Mouse (Mus musculus) stomach, postnatal 0 days (tissue): ENCODE measurements around the gene Uroc1. TPM values are rescaled to one million over a fixed set of nuclear protein-coding genes. Genes with fewer than 3 reads are reported as not detected.

Experiments used
- ATAC-seq: fragments of 200-750 bp; cut with Nextera tagmentation; 2 replicates; pipeline ENCODE4 v1.8.0; 2017; ENCODE audit not compliant: low FRiP score, low TSS enrichment
- DNase-seq: peaks from one replicate; pipeline ENCODE4 v3.0.0-alpha.2; 2016; ENCODE audit warnings: low spot score
- H3K27ac ChIP-seq: fragments of 300-500 bp; sonication (generic); replicated peaks from 2 replicates; pipeline ENCODE4 v1.5.1; 2014; ENCODE audit warnings: mild to moderate bottlenecking, control low read depth
- H3K27me3 ChIP-seq: fragments of 300-500 bp; sonication (generic); 2 replicates; pipeline ENCODE4 v1.6.1; 2014; ENCODE audit warnings: low read length; ENCODE audit not compliant: control insufficient read depth, insufficient read depth
- H3K36me3 ChIP-seq: fragments of 300-500 bp; sonication (generic); 2 replicates; pipeline ENCODE4 v1.6.1; 2014; ENCODE audit warnings: low read length, mixed read lengths; ENCODE audit not compliant: control insufficient read depth, insufficient read depth
- H3K4me1 ChIP-seq: fragments of 300-500 bp; sonication (generic); replicated peaks from 2 replicates; pipeline ENCODE4 v1.6.1; 2014; ENCODE audit warnings: antibody characterized with exemption; ENCODE audit not compliant: control insufficient read depth, insufficient read depth
- H3K4me2 ChIP-seq: fragments of 300-500 bp; sonication (generic); replicated peaks from 2 replicates; pipeline ENCODE4 v1.6.1; 2014; ENCODE audit warnings: low read depth, mild to moderate bottlenecking, control low read depth, moderate library complexity
- H3K4me3 ChIP-seq: fragments of 300-500 bp; sonication (generic); 2 replicates; pipeline ENCODE4 v1.5.1; 2014; ENCODE audit warnings: low read depth, low read length, control low read depth
- H3K9ac ChIP-seq: fragments of 300-500 bp; sonication (generic); 2 replicates; pipeline ENCODE4 v1.6.1; 2014; ENCODE audit warnings: mild to moderate bottlenecking, low read length, control low read depth, mixed read lengths
- H3K9me3 ChIP-seq: fragments of 300-500 bp; sonication (generic); 2 replicates; pipeline ENCODE4 v1.6.1; 2016; ENCODE audit warnings: low read length; ENCODE audit not compliant: control insufficient read depth
- CTCF ChIP-seq: IDR thresholded peaks from 2 replicates; pipeline ENCODE4 v1.5.1; 2016; ENCODE audit warnings: antibody characterized with exemption, low read depth, mild to moderate bottlenecking, moderate library complexity
- EP300 ChIP-seq: optimal IDR thresholded peaks from 2 replicates; pipeline ENCODE3; 2016; ENCODE audit warnings: antibody characterized with exemption
- WGBS: fragments of 180-500 bp; shearing (Covaris S2); extraction: QIAGEN DNeasy Blood & Tissue Kit; methylation state at CpG from one replicate; pipeline ENCODE4 v1.1.7; 2014; 5-methylcytosine and 5-hydroxymethylcytosine counted together
- polyA plus RNA-seq: library from polyadenylated mRNA; unstranded; fragments of >200 nt; fragmentation: Nextera tagmentation; extraction: Ambion mirVana; gene quantifications from 2 replicates; pipeline ENCODE4 v1.2.1, GENCODE M21; 2015

The Uroc1 gene
- polyA plus RNA-seq, 1 experiment from 2014 or later, result 0.16 TPM

DNA sequence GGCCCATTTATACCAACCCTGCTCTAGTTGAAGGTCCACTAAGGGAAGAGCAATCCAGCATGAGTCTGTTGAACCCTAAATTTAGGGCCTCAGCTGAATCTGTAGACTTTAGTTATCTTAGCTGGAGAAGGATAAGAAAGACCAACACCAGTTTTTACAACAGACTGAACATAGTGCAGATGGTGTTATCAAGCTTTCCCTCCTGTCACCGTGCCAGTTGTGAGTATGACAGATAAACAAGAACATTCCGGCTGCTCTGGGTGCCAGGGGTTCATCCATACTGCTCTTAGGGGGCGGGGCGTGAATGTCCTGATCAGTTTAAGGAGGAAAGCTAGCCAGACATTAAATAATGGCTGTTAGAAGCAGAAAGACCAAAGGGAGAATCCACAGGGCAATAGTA lies 41.6 kb downstream of the Uroc1 start:
- DNase-seq (no peak), ATAC-seq (no peak)
- H3K36me3 ChIP-seq, result peaks cover 32% of the 10 kb centered on the region
- 0 out of 2 replicates have a peak, but pooled peaks cover 3% of the 10 kb centered on the region for H3K4me1 ChIP-seq
- no peak overlapping the region for H3K9ac ChIP-seq
- no peak for TF ChIP-seq EP300
- no peak for TF ChIP-seq CTCF
- 77% methylated on average over 4 of the region's 4 CpGs for WGBS
- no peak overlapping the region for H3K4me3 ChIP-seq
- no peak overlapping the region for H3K27ac ChIP-seq
- H3K27me3 ChIP-seq, result no peaks in the 10 kb centered on the region
- H3K9me3 ChIP-seq, result no peaks in the 10 kb centered on the region
- no peak overlapping the region for H3K4me2 ChIP-seq

DNA sequence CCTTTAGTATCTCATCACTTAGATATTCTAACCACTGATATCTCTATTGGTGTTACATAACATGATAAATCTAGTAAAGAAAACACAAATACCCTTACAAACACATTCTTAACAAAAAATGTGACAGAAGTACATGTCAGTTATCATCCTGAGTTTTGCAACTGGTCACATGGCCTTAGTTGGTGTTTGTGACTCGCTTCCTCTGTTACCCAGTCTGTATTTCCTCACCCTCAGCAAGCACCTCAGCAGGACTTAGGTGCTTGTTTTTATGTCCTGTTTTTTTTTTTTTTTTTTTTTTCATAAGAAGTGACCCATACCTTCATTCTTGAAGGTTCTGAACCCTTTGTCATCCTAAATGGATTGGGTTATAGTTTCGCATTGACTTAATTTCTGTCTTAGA lies 44.6 kb downstream of the Uroc1 start:
- TF ChIP-seq CTCF, result no peak
- no peak for TF ChIP-seq EP300
- 95% methylated on average over 2 of the region's 2 CpGs for WGBS
- no peak overlapping the region for H3K4me3 ChIP-seq
- H3K27me3 ChIP-seq, result no peaks in the 10 kb centered on the region
- no peak overlapping the region for H3K4me2 ChIP-seq
- H3K36me3 ChIP-seq, result peaks cover 42% of the 10 kb centered on the region
- no peak overlapping the region for H3K27ac ChIP-seq
- no peaks in the 10 kb centered on the region for H3K4me1 ChIP-seq
- H3K9ac ChIP-seq, result no peak overlapping the region
- ATAC-seq (no peak), DNase-seq (no peak)
- no peaks in the 10 kb centered on the region for H3K9me3 ChIP-seq

DNA sequence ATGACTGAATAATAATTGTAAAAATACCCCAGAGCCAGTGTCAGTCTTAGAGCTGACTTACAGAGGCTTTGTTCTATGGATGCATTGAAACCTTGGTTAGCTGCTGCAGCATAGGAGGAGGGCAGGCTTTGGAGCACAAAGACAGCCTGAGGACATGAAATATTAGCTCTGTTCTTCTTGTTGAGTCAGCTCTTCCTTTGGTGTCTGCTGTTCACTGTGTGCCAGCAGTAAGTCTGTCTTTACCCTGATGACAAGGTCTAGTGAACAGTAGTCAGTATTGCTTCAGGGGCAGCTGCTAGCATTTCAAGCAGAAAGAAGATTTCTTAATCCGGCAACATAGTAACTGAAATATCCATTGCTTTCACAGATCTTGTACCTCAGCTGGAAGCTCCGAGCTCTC lies 48.4 kb downstream of the Uroc1 start:
- H3K9me3 ChIP-seq, result no peaks in the 10 kb centered on the region
- H3K4me2 ChIP-seq, result no peak overlapping the region
- DNase-seq (no peak), ATAC-seq (no peak)
- no peaks in the 10 kb centered on the region for H3K27me3 ChIP-seq
- H3K4me1 ChIP-seq, result no peaks in the 10 kb centered on the region
- no peak overlapping the region for H3K4me3 ChIP-seq
- peaks cover 33% of the 10 kb centered on the region for H3K36me3 ChIP-seq
- H3K27ac ChIP-seq, result no peak overlapping the region
- WGBS, result 96% methylated on average over 2 of the region's 2 CpGs
- TF ChIP-seq EP300 (no peak), CTCF (no peak)
- H3K9ac ChIP-seq, result no peak overlapping the region

DNA sequence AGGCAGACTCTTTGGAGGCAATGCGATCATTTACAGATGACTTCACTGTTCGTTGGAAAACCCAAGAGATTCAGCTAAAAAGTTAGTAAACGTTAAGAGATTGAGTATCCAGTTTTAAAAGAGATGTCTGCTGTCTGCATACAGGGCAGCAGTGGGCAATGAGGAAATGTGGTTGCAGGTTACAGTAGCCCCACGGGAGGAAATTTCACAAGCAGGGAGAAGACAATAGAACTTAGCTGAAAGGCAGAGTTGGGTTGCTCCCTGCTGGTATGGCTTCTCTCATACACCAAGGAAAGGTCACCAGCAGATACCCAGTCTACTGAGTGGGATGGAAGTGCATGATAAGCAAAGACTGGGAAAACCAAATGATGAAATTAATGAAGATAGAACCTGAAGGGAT lies 57.5 kb downstream of the Uroc1 start:
- no peak for TF ChIP-seq CTCF
- no peak for TF ChIP-seq EP300

DNA sequence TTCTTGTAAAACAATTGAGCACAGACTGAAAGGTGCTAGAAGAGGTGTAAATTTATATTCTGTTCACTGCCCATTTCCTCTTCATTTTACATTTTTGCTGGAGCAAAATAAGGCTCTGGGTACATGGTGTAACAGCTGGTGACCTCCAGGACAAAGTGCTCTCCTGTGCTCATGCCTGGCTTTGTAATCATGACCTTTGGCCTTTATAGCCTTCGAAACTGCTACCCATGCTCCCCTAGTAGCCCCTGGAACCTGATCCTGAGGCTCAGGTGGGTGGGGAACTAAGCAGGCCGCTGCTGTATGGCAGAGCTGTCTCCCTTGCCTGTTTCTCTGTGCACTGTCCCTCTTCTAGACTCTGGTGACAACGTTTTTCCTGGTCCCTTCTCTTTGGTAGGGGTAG lies 60.9 kb downstream of the Uroc1 start:
- DNase-seq, result no peak
- Histone ChIP-seq H3K27me3 (no peaks in the 10 kb centered on the region), H3K27ac (no peak overlapping the region), H3K36me3 (peaks cover 6% of the 10 kb centered on the region; the same call in 1 of the 2 replicates), H3K4me1 (no peaks in the 10 kb centered on the region), H3K4me2 (no peak overlapping the region), H3K4me3 (no peak overlapping the region), H3K9ac (no peak overlapping the region), H3K9me3 (no peaks in the 10 kb centered on the region)
- no peak for ATAC-seq
- 58% methylated on average over 3 of the region's 3 CpGs for WGBS
- TF ChIP-seq CTCF (no peak), EP300 (no peak)

More for the DNA sequence above, 57.5 kb downstream of the Uroc1 start:
- DNase-seq, result no peak
- Histone ChIP-seq H3K4me3 (no peak overlapping the region), H3K9me3 (no peaks in the 10 kb centered on the region), H3K27ac (no peak overlapping the region), H3K27me3 (no peaks in the 10 kb centered on the region), H3K36me3 (peaks cover 12% of the 10 kb centered on the region; the same call in 1 of the 2 replicates), H3K4me2 (no peak overlapping the region), H3K4me1 (no peaks in the 10 kb centered on the region), H3K9ac (no peak overlapping the region)
- WGBS, result 84% methylated on average over 4 of the region's 4 CpGs
- ATAC-seq, result no peak

DNA sequence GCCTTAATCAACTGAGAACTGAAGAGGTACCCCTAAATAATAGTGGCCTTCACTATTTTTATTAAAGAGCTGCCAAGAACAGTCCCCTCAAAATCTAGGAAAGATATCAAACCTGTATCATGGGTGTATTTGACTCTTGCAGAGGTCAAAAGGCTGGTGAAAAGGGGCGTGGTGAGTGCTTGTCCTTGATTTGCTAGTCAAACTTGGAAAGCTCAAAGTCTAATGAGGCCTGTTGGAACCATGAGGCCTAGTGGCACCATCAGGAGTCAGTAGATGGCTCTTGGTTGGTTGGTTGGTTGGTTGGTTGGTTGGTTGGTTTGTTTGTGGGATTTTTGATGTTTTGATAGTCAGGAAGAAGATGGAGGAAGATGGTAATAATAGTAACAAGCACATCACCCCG lies 62.7 kb downstream of the Uroc1 start:
- no peak overlapping the region for H3K9ac ChIP-seq
- ATAC-seq, result no peak
- no peak overlapping the region for H3K4me2 ChIP-seq
- no peak for DNase-seq
- no peaks in the 10 kb centered on the region for H3K27me3 ChIP-seq
- H3K27ac ChIP-seq, result no peak overlapping the region
- no peak overlapping the region for H3K4me3 ChIP-seq
- TF ChIP-seq EP300 (no peak), CTCF (no peak)
- peaks cover under 1% of the 10 kb centered on the region for H3K36me3 ChIP-seq
- H3K9me3 ChIP-seq, result no peaks in the 10 kb centered on the region
- no peaks in the 10 kb centered on the region for H3K4me1 ChIP-seq
- 78% methylated on average over 2 of the region's 2 CpGs for WGBS
